Mouse (Mus musculus) thymus, postnatal 10 days (tissue): ENCODE measurements around the gene Eddm3b.
A peak's percentile ranks its signal among the peaks of the same experiment; 100 is the strongest.

Experiments used
- DNase-seq, 2 experiments: peaks; one replicate each; pipeline ENCODE4 v3.0.0; 2021; ENCODE audit warnings: low spot score in 2 of 2

The Eddm3b gene

GRCm38 (mm10) chr14:51094096-51094875 lies 19.9 kb upstream of the Eddm3b start:
- no peak for DNase-seq

DNA sequence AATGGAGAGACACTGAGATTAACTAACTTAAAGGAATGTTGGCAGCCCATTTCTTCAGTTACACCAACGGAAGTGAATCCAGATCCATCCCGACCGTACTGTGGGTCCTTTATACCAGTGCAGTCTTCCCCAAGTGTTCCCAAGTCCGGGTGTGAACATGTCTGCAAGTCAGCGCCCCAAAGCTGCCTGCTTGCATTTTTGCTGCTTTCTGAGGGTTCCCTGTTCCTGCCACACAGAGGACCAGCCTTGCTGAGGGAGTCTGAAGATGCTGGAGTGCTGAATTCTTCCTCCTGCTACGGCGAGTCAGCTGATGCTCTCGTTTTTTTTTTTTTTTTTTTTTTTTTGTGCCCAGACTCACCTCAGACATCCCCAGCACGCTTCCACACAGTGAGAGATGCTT lies 19.3 kb upstream of the Eddm3b start:
- DNase-seq, result no peak

- DNase-seq, result no peak
Measured at GRCm38 (mm10) chr14:51095736-51096524, 18.3 kb upstream of the Eddm3b start.

- DNase-seq, result peak; percentile 59 to 74
Measured at GRCm38 (mm10) chr14:51098300-51098699, 15.9 kb upstream of the Eddm3b start.

GRCm38 (mm10) chr14:51098921-51099320 lies 15.3 kb upstream of the Eddm3b start:
- DNase-seq, result no peak

DNA sequence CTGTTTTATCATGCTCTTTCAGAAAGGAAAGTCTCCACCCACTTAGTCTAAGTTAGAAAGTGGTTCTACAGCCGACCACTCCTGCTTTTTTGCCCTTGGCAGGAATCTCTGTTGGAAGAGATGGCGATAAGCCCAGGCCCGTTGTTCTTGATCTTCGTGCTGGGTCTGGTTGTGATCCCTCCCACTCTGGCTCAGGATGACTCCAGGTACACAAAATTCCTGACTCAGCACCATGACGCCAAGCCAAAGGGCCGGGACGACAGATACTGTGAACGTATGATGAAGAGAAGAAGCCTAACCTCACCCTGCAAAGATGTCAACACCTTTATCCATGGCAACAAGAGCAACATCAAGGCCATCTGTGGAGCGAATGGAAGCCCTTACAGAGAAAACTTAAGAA lies 12.9 kb upstream of the Eddm3b start:
- DNase-seq, result no peak

GRCm38 (mm10) chr14:51103217-51103616 lies 11.0 kb upstream of the Eddm3b start:
- peak in 1 of 2 experiments; percentile 55 for DNase-seq

DNA sequence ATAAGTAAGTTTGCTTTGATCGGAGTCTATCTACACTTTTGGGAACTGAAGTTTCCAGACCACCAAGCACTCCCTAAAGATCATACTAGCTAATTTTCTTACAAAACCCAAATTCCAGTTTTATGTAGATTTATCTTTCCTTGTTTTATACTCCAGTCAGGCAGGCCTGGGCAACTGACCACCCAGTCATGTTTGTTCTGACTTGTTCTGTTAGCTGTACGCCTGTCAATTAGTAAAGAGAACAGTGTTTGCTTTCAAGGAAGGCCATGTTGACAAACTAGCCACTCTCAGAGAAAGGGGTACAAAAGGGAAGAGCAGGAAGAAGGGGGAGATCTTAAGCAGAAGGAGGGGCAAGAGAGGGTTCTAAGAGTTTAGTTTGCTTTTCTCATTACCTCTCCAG lies 9.9 kb upstream of the Eddm3b start:
- DNase-seq, result no peak

DNA sequence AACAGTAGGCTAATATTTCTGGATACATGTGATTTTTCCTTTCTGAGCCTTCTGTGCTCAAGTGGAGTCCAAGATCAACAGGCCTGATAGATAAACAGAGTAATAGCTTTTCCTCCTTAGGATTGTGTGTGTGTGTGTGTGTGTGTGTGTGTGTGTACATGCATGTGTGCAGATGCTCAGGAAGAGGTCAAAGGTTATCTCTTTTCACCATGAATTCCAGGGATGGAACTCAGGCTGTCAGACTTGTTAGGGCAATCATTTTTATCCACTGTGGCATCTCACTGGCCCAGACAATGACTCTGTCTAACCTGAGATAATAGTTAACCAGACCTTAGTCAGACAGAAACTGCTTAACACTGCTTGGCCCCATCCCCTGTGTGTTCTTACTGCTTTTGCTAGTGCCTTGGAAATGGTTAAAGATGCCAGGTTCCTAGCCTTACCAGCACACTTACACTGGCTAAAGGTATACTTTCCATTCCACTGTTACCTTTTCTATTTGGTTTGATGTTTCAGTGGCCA lies 7.7 kb upstream of the Eddm3b start:
- no peak for DNase-seq

GRCm38 (mm10) chr14:51111966-51112365 lies 2.3 kb upstream of the Eddm3b start:
- DNase-seq, result no peak

GRCm38 (mm10) chr14:51113476-51113875 lies 750 bp upstream of the Eddm3b start:
- DNase-seq, result no peak

GRCm38 (mm10) chr14:51125684-51126083 lies 11.5 kb downstream of the Eddm3b start:
- no peak for DNase-seq

DNA sequence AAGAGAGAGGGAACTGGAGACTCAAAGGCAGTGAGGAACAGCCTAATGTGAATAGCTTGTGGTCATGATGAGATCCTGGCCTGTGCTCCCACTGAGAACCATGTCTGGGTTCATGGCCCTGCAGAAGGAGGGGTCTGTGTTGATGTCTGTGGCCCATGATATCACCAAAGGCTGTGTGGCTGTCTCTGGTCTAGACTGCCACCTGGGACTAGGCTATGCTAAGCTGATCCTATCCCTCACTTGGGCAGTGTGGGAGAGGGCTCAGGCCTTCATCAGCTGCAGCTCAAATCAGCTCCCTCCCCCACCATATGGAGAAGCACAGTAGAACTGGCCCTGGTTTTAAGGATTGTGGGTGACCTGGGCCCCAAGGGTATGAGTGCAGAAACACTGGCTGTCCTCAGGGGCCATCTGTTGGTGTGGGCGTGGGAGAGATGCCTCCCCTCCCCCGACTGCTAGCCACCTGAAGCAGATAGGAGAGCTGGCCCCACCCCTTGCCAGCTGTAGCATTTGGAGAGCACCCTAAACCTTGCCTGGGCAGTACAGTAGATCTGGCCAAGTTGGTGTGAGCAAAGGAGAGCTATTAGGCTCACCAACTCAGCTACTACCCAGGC lies 13.5 kb downstream of the Eddm3b start:
- DNase-seq, result no peak

DNA sequence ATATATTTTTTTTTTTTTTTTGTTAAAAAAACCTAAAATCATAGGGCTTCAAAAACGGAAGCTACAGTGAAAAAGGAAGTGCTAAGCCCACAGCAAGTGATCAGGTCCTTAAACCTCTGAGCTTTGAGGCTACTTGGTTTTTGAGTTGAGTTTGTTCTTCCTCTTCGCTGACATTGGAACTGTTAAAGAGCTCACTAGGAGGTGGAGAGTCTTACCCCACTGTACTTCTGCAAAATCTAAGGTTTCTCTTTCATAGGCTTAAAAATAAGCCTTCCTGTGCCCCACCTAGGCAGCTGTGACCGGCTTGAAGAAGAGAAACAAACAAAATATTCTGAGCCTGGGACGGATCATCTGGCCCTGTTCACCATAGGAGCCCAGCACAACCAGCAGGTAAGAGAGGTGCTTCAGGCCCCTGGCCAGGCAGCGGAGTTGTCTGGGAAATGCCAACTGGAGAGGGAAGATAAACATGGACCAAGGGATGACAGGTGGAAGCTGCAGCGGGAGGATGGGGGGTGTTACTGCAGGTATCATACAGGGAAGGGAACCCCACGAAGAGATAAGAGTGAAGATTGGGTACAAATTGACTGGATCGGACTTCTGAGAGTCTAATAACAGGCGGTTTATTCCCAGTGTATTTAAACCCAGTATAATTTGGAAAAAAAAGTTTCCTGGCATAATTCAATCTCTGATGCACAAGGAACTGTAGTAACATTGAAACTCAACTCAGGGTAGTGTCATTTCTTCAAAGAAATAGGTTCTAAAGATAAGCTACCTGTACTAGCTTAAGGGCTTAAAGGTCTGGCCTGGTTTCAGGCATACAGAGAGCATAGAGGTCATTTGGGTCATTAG lies 14.8 kb downstream of the Eddm3b start:
- DNase-seq, result no peak

DNA sequence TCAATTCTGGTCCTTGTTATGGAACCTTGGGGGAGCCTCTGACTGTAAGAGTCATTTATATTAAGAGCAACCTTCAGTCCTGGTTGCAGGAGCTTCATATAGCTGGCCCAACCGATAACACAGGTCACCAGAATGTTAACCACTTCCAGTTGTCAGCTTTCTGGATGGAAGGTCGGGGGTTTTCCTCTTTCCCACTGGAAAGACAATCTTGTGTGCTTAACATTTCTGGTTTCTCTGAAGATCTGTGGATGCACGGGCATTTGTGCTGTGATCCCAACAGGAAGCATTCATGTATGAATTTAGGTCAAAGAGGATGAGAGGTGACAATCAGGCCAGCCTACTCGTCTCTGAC lies 15.4 kb downstream of the Eddm3b start:
- no peak for DNase-seq

GRCm38 (mm10) chr14:51130315-51130940 lies 16.2 kb downstream of the Eddm3b start:
- no peak for DNase-seq

DNA sequence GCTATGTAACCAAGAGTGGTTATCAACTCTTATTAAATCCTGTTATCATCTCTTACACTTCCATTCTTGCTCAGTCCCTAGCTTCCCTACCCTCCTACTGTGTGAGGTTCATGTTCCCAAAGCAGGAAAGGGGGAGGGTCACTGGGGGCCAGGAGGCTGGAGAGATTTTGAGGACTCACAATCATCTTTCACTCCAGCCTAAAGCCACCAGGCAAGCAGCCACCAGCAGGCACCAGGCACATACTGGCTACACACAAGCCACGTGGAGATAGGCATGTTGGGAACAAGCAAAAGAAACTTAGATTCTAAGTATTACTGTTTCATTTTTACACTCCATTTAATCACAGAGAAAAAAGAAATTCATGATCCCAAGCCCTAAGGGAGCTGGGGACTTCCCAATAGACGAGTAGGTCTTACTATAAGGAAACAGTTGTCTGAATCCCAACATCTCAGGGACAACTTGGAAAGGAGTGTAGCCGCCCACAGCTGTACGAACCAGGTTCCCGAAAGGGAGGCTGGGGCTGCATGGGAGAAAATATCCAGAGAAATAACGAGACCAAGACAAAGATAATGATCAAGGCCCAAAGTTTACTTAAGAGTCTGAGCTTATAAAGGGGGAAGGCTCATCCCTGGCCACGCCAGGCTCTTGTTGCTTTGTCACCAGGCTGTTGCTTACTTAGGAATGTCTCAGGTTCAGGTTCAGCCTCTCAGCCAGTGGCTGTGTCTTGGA lies 17.0 kb downstream of the Eddm3b start:
- no peak for DNase-seq

DNA sequence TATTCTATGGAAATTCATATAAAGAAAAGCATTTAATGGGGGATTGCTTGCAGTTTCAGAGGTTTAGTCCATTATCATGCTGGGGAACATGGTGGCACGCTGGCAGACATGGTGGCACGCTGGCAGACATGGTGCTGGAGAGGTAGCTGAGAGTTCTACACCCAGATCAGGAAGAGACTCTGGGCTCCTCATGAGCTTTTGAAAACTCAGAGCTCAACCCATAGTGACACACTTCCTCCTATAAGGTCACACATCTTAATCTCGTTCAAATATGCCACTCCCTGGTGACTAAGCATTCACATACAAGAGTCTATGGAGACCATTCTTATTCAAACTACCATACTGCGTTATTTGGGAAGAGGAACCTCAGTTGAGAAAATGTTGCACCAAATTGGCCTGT lies 18.1 kb downstream of the Eddm3b start:
- DNase-seq, result no peak

DNA sequence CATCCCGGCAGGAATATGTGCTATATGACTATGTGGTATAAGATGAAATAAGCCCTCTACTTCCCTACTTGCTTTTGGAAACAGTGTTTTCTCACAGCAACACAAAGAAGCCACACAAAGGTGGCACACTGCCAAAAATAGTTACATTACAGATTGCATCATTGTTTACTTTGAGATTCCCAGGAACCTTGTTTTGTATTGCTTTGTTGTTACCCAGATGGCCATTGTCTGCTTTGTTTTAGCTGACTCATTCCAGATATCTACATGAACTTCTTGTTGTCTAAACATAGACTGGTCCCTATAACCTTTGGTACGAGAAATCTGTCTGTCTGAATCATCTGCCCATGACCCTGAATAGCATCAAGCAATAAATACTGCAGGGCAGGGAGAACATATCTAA lies 26.1 kb downstream of the Eddm3b start:
- no peak for DNase-seq

DNA sequence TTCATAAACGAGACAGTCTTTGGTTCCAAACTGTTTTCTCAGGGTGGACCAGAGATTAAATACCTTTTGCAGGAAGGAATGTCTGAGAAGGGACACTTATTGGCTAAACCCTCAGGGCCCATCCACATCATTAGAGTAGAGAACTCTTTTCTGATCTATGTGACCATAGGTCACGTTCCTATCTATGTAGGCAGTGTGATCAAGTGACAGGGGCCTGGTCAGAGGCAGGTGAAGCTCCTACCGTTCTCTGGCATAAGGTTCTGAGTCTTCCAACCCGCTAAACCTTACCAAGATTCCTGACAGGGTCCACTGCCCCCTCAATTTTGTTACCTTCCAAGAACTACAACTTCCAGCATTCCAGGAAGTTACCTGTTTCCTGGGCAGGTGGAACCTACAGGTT lies 27.9 kb downstream of the Eddm3b start:
- no peak for DNase-seq

DNA sequence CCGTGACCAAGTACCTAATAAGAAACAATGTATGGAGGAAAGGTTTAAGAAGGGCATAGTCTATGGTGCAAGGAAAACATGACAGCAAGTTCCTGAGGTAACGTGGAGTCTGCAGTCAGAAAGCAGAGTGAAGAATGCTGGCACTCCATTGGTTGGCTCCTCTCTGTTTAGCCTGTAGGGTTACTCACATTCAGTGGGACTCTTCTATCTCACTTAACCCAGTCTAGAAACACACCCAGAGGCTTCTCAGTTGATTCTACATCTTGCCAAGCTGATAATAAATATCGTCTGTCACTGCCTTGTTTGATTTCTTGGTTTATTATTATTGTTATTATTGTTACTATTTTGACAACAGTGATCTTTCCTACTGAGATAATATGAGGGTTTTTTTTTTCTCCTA lies 28.3 kb downstream of the Eddm3b start:
- no peak for DNase-seq
